Mouse (Mus musculus): Measurements from ENCODE around the gene Limd2. TPM values are rescaled to one million over a fixed set of nuclear protein-coding genes. Genes with fewer than 3 reads are reported as not detected.
"Not testable (repeated sequence)": the region's sequence is repeated elsewhere in the genome, so short reads cannot be mapped to it uniquely, and the experiment has no call there.

The Limd2 gene
- 10 to 100 TPM; 79.3 to 90.2 (median 86.9) TPM for total RNA-seq (2022)

DNA sequence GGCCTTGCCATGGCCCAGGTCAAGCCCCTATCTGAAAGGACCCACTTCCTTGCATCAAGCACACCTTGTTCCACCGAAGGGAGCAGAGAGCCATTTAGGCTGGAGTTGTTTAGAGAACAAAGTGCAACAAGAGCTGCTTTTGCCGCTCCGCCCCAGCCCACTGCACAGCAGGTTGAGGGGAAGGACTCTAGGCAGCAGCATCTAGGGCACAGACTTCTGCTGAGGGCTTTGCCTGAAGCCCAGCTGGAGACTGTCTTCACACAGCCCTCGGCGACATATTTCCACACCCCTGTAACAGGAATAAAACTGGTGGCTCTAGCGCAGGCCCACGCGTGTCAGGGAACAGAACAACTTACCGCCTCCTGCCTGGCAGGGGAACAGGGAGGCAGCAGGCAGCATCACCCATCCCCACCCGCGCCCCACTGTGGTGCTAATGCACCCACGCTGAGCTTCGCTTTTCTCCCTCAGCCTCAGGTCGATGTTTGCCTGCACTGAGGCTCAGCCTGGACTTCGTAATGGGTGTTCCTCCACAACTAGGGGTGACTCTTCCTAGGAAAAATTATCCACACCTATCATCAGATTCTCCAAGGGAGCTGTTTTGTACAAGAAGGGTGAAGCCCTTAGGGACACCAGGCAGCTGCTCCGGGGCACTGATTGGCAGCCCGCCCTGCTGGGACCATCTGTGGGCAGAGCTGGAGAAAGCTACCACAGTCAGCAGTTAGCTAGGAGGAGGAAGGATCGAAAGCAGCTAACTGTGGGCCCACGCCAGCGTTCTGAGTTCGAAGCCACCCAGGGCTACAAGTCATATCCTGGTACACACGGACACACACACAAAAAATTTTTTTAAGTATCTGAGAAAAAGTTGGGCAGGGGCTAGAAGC, at the start of gene Limd2, which contains the start of gene Gm10840:
Gene Limd2 (minus strand): TSS at position 20 of the 881 bp plus-strand sequence.
Gene Gm10840 (plus strand): TSS at position 10 of the 881 bp plus-strand sequence.
- DNase-seq (ENCODE audit: low spot score in 2 of 2), result peak; percentile 77 to 96

DNA sequence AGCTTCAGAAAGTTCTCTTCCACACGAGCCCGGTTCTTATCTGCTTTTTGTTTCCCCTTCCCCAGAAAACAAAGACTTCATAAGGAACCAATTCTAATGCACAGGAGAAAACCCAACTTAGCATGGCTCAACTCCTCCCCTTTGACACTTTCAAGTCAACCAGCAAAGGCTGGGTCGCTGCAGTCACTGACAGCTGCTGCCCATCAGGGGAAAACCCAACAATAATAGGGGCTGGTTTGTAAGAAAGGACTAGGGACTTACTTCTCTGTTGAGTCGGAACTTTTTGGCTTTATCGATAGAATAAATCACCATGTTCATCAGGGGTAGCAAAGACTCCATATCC, 41.4 kb upstream of the Limd2 start, which contains the start of gene Strada:
Gene Strada (minus strand): TSS at position 46 of the 343 bp plus-strand sequence.
- no peak for DNase-seq (ENCODE audit: low spot score in 2 of 2)

DNA sequence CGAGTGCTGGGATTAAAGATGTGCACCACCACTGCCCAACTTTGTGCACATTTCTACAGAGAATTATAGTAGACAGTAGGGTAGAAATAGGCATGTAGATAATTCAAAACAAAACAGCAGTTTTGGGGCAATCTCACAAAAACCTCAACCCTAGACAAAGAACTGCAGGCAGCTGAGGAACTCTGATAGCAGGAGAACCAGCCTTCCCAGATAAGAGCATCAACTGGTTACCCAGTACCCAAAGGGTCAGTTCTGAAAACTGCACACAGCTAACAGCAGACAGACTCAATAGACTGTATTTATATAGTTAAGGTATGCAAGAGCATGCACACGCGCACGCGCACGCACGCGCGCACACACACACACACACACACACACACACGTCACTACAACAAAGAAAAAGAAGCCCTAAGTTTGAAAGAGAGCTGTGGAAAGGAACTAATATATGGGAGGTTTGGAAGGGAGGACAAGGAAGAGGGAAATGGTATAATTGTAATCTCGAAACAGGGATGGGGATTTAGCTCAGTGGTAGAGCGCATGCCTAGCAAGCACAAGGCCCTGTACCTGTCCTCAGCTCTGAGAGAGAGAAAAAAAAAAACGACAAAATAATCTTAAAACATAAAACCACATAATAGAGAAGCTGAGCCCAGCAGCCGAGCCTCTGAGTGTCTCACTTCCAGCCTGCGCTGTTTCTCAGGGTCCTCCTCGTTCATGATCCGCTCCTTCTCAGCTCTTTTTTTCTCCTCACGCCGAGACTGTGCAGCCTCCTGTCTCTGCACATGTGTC, 40.9 kb upstream of the Limd2 start:
- no peak for DNase-seq (ENCODE audit: low spot score in 2 of 2)

DNA sequence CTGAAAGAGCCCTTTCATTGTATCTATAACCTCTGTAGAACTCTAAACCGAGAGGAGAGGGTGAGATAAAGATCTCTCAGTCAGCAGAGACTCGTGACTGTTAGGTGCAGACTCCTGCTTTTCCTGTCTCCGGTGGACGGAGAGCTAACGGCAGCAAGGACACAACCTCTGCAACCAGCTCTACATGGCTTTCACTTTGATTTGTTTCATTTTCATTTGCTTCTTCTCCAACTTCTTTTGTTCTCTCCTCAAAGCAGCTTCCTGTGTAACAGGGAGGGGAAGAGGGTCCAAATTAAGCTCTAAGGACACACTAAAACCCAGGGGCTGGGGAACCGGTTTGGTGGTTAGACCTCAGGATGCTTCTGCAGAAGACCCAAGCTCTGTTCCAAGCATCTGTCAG, 40.1 kb upstream of the Limd2 start:
- no peak for DNase-seq (ENCODE audit: low spot score in 2 of 2)

DNA sequence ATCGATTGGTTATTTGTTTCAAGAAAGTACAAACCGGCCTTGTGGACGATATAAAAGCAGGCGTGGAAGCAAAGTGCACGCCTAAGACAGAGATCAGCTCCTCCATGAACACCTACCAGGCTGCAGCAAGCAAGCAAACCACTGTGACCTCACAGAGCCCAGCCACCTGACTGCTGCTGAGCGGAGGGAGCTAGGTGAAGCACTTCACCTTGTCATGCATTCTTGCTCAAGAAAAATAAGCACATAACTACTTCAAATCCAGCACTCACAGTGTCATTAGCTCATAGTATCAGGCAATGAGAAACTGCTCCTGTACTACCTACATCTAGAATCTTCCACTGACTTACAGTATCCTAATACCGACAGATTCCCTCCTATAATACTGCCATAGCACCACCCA, 39.3 kb upstream of the Limd2 start:
- DNase-seq (ENCODE audit: low spot score in 2 of 2), result not testable (repeated sequence)

DNA sequence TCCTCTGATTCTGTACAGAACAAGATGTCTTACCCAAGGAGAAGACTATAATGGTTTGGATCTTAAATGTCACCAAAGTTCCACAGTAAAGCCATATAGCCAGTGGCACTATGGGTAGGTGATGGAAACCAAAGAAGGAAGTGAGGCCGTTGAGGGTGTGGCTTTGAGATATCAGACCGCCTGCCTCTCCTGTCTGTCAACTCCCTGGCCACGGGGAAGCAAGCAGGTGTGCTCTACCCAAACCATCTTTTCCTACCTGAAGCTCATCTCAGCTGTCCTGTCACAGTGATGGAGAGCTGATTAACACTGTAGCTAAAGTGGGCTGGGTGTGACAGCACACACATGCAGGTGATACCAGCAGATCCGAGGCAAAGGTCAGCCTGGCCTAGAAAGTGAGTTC, 37.6 kb upstream of the Limd2 start:
- no peak for DNase-seq (ENCODE audit: low spot score in 2 of 2)

DNA sequence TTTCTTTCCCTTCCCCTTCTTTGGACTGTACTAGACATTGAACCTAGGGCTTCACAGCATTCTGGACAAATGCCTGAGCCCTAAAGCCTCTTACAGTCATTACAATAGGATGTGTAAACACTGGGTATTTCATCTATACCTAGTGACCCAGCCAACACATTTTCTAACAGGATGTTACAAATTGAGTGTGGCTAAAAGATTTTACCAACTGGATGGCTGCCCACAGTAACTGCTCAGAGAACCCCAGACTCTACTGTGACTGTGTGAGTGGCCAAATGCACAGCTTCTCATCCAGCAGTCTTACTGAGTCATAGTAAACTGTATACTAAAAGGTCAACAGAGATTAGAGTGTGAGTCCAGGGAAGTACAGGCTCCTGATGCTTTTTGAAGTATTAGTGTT, 34.7 kb upstream of the Limd2 start:
- DNase-seq (ENCODE audit: low spot score in 2 of 2), result no peak

DNA sequence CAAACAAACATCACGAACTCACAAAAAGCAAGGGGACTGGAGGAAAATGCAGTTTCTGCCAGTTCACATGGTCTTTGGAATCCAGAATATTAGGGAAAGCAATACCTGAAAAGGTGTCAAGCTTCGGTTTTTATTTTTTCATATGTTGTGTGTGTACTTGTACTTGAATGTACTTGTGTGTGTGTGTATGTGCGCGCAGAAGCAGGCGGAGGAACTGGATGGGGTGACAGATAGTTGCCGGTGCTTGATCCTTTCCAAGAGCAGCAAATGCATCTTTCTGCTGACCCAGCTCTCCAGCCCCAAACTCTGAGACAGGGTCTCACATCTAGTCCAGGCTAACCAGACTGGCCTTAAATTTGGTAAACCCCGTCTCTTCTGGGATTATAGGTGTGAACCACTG, 34.2 kb upstream of the Limd2 start:
- DNase-seq (ENCODE audit: low spot score in 2 of 2), result no peak

DNA sequence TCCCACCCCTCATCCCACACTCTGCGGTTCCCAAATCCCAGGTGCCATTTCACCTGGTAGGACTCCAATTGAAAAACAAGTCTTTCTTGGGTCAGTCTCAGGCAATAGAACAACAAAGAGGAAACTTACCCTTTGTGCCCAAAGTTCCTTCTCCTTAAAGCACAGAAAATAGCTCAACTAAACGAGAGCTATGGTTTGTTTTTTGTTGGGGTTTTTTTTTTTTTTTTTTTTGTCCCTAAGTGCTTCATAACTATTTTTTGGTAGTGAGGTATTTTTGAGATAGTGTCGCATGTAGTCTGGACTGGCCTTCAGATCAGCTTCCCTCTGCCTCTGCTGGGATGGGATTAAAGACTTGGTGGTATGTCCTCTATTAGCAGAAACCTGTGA, 33.5 kb upstream of the Limd2 start:
- DNase-seq (ENCODE audit: low spot score in 2 of 2), result no peak

DNA sequence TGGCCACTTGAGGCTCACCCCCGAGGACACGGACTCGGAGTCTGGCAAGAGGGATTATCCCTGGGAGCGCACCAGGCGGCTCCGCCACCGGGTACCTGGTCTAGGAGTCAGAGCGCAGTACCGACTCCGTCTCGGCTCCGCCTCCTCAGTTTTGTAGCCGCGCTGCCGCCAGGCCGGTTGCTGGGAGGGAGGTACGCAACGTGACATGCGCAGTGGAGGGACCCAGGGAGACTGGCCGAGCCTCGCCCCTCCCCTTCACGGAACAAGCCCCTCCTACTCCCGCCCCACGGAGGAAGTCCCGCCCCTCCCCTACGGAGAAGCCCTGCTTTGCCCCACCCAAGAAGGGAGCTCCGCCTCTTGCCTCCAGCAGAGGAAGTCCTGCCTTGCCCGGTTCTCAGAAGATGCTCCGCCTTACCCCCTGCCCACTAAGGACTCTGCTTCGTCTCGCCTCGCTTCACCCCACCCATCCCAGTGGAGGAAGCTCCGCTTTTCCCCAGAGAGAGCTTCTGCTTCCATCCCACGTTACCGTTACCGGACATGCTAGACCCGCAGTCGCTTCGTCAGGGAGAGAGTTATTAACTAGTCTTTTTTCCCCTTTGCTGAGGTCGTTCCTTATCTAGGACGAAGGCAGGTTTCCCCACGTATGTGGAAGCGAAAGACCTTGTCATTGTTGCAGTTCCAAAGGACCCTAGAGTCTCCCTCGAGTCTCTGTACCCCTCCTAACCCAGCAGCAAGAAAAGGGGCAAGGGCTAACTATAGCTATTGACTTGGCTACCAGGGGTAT, 32.9 kb upstream of the Limd2 start:
- DNase-seq (ENCODE audit: low spot score in 2 of 2), result peak; percentile 88 to 94

DNA sequence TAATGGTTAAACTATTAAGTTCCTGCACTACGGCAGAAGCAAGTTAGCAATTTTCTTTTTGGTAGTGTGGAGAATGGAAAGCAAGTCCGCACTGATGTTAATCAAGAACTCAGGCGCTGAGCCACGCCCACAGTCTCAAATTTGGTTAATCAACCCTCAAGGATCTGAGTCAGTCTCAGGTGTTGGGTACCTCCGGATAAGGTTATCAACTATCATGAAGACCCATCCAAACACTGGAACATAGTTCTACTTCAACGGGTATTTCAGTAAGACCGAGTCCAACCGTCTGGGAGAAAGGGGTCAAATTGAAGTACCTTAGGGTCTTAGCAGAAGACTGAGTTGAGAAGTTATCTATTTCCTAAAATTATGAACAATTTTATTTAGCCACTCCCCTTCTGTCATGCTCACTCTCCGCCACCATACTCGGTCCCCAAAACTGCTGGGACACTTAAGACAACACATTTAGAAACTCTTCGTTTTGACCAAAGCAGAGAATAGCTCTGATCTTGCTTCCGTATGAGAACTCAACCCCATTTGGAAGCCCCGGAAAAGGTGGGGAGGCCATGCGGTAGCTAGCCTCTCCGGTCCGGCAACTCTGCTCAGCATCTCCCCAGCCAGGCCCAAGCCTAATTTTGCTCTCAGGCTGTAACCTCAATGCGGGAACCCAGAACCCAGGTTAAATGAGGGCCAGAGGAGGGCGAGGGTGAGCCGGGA, 32.2 kb upstream of the Limd2 start:
- peak in 1 of 2 experiments; percentile 12 for DNase-seq (ENCODE audit: low spot score in 2 of 2)

DNA sequence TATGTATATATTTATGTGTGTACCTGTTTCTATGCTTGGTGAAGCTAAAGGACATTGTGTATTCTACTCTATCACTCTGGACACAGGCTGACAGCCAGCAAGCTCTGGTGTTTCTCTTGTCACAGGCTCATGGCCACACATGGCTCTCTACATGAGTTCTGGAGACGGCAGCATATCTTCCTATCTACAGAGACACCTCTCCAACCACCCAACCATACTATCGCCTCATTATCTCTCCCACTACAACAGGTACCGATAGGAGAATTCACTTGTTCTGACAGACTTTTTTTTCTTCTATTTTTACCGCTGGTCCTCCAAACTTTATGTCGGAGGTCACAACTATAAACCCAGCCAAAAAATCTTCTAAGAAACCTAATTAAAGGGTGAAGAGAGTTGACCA, 31.6 kb upstream of the Limd2 start:
- DNase-seq (ENCODE audit: low spot score in 2 of 2), result no peak

DNA sequence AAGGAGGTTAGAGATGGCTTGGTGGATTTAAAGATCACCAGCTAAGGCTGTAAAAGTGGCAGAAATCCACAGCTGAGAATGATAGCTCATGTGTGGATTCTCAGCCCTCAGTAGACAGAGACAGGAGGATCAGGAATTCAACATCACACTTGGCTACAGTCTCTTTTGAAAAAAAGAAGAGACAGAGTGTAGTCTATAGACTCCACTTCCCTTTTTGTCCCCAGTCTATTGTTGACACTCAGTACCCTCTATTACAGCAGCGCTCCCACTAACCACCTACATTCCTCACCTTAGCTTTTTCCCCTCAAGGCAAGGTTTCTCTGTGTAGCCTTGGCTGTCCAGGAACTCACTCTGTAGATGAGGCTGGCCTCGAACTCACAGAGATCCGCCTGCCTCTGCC, 31.1 kb upstream of the Limd2 start:
- DNase-seq (ENCODE audit: low spot score in 2 of 2), result no peak

DNA sequence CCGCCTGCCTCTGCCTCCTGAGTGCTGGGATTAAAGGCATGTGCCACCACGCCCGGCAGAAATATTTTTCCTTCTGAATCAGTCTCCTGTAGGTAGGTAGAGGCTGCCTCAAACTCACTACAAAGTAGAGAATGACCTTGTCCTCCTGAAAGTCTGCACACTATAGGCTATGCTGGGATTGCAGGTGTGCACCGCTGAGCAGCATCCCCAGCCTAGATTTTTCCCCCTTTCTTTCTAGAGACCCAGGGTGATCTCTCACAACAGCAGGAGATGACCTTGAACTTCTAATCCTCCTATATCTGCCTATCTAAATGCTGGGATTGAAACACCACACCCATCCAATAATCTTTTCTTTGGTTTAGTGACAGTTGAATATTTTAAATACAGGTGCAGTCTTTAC, 26.7 kb upstream of the Limd2 start:
- no peak for DNase-seq (ENCODE audit: low spot score in 2 of 2)

DNA sequence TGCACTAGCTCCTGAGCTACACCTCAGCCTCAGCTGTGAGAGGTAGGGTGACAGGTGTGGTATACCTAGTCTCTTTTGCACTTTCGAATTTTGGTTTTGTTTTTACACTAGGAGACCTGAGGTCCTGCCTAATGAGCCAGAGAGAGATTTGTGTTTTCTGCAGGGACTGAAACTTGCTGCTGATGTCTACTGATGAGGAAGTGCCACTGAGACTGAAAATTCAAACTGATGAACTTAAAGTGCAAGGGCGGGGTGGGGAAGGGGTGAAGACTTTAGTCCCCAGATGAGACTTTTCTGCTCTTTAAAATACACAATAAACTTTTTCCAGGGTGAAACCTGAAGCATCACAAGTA, 19.8 kb upstream of the Limd2 start:
- no peak for DNase-seq (ENCODE audit: low spot score in 2 of 2)

DNA sequence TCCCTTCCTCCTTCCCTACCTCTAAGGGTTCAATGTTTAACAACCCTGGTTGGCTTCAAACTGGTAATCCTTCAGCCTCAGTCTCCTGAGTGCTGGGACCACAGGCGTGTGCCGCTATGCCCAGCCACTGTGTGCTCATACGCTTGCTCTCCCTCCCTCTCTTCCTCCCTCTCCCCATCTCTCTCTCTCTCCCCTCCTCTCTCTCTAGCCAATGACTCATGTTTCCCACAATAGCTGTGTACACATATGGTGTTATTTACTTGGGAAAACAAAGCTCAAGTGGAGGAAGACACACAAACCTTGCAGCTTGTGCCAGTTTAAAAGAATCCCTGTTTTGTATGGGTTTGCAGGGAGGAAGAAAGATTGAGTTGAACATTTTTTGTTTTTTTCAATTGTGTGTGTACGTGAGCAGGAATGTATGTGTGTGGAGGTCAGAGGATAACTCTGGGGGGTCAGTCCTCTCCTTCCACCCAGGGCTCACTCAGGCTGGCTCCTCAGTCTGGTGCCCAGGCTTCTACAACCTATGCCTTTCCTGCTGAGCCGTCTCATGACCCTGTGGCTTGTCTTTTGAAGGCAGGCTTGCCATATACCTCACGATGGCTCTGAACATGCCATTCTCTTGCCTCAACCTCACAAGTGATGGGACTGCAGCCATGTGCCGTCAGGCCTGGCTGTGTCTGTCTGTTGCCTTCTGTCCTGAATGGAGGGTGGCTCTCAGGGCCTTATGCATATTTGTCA, 19.2 kb upstream of the Limd2 start:
- DNase-seq (ENCODE audit: low spot score in 2 of 2), result peak in 1 of 2 experiments; percentile 65

DNA sequence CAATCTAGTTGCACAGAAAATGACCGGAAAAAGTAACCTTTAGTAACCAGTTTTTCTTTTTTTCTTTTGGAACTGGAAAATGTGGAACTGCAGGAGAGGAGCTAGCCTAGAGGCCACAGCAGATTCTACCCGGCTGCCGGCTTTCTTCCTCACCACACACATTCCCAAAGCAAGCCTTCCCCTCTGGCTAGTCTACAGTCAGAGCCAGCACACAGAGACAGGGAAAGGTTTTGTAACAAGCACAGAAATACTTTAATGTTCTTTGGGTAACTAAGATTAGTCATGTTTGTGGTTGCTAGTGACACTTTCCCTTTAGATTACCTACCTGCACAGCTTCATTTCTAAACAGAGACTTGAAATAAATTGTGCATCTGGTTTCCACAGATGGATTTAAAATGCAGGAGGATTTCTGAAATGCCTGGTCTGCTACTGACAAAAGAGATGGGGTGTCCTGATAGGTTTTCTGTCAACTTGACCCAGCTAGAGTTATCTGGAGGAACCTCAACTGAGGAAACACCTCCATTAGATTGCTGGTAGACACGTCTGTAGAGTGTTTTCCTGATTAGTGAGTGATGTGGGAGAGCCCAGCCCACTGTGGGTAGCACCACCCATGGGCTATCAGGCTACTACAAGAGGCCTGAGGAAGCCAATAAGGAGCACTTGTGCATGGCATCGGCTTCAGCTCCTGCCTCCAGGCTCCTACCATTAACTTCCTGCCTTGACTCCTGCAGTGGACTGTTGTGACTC, 17.5 kb upstream of the Limd2 start:
- no peak for DNase-seq (ENCODE audit: low spot score in 2 of 2)

DNA sequence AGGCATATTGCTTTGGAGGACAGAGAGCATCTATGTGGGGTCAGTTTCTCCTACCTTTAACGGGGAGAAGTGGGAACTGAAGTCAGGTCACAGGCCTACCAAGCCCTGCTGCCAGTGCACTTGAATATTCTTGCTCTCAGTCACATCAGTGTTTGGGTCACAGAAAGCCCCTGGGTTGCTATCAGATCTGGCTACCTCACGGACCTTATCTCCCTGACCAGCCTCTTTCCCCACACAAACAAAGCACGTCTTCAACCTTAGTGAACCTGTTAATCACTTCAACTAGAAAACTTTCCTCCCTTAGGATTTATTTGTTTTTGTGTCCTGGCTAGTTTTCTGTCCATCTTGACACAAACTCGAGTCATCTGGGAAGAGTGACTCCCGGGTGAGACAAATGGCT, 15.7 kb upstream of the Limd2 start:
- no peak for DNase-seq (ENCODE audit: low spot score in 2 of 2)

DNA sequence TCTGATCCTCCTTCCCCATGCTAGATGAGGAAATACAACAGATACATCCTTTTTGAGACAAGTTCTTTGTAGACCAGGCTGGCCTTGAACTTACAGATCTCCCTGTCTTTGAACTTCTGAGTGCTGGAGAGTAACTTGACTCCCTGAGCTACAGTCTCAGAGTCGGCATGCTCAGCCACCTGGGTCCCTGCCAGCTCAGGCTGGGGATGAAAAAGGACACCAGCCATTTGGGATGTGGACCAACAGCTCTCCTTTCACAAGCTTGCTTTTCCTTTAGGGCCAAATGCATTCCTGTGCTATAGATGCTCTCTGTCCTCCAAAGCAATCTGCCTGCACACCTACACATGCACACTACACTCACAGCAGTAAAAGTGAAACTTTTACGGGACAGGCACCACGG, 14.4 kb upstream of the Limd2 start:
- DNase-seq (ENCODE audit: low spot score in 2 of 2), result no peak

DNA sequence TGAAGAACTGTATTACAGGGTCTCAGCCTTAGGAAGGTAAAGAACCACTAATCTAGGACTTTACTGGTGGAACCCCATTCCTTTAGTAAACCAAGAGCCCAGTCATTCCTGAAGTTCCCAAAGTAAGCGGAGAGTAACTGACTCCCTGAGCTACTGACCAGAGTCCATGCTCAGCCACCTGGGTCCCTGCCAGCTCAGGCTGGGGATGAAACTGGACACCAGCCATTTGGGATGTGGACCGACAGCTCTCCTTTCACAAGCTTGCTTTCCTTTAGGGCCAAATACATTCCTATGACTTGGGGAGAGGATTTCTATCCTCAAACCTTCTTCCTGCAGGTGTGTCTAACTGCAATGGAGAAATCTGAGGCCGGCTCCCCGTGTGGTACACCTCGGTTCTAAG, 13.7 kb upstream of the Limd2 start:
- no peak for DNase-seq (ENCODE audit: low spot score in 2 of 2)
